Mouse (Mus musculus): ENCODE data around the gene Flt3. TPM values are rescaled to one million over a fixed set of nuclear protein-coding genes. Genes with fewer than 3 reads are reported as not detected.

Flt3 gene
- polyA plus RNA-seq, 2 experiments, result 0.21 to 0.28 TPM

DNA sequence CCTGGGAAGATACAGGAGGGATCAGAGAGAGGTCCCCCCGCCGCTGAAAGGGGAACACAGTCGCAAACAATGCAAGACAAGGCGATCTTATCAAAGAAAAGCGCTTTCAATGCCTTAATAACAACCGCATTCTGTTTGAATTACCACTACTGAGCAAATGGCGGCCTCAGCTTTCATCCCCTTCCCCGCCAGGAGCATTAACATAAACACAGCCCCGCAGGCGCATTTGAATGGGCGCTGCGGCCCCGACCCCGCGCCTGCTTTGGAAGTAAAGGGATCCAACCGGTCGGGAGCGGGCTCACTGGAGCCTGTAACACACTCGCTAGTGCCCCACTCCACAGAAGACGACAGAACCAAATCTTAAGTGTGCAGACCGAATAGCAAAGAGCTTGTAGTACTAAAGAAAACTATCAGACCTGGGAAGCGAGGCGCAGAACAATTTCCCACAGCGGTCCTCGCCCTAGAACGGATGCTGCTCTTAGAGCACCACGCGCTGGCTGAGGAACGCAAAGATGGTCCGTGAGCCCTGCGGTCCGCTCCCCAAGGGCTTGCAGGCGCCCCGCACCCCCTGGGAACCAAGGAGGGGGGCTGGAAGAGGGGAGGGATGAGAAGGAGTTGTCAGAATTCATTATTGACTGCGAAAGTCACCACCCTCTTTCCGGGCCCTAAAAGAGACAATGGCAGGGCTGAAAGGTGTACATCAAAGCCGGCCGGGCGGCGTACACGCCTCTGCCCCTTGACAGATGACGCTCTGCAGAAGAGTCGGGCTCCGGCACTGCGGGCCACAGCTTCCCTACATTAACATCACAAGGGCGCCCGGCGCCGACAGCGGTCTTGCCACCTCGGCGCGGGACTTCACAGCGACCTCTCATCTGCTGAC is 95.8 kb downstream of the Flt3 start:
- DNase-seq (ENCODE audit: low spot score) (no peak), ATAC-seq (ENCODE audit: low FRiP score, low read depth) (no peak)
- Histone ChIP-seq H3K27ac (replicated peaks; ENCODE audit: low read depth, low read length) (no peak overlapping the region), H3K27me3 (ENCODE audit: control insufficient read depth, insufficient read depth, low read length) (peaks cover 100% of the 10 kb centered on the region), H3K4me2 (replicated peaks; ENCODE audit: low read depth, low read length, severe bottlenecking) (no peak overlapping the region), H3K4me1 (ENCODE audit: control insufficient read depth, insufficient read depth, low read length) (peaks cover 14% of the 10 kb centered on the region), H3K4me3 (replicated peaks; ENCODE audit: low read length) (peak overlapping the region; percentile 8; the same call in 1 of the 2 replicates), H3K36me3 (ENCODE audit: control insufficient read depth, insufficient read depth, low read length) (no peaks in the 10 kb centered on the region), H3K9ac (ENCODE audit: low read depth, low read length, severe bottlenecking) (no peak overlapping the region), H3K9me3 (ENCODE audit: control insufficient read depth, low read length) (no peaks in the 10 kb centered on the region)
- no peak for TF ChIP-seq POLR2A (IDR thresholded peaks at IDR 0.05; ENCODE audit: borderline replicate concordance, extremely low read depth, insufficient read depth, insufficient read length)
- WGBS, result under 1% methylated on average over 54 of the region's 54 CpGs

DNA sequence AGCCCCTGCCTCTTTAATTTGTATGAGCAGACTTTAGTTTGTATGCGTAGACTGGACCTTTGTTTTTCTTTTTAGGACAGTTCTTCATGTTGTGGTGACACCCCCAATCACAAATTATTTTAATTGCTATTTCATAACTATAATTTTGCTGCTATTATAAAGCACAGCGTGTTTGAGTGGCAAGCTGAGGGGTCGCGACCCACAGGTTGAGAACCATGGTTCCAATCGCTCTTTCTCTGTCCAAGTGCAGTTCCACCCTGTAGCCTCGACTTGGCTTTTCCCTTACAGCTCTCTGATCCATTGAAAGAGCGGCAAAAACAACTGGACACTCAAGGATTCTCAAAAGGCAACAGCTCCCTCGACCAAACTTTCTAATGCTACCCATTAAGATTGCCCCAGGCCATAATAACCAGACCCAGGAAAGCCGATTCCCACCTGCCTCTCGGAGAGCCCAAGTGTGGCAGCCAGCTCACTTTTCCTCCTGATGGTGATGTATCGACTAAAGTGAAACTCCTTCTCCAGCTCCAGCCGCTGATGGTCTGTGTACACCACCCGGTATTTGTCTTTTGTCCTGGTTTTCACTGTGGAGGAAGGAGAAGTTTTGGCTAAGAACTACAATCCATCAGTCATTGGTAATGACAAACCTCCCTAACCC is 97.4 kb downstream of the Flt3 start:
- Histone ChIP-seq H3K4me2 (replicated peaks; ENCODE audit: low read depth, low read length, severe bottlenecking) (no peak overlapping the region), H3K4me1 (ENCODE audit: control insufficient read depth, insufficient read depth, low read length) (peaks cover 15% of the 10 kb centered on the region), H3K9ac (ENCODE audit: low read depth, low read length, severe bottlenecking) (no peak overlapping the region), H3K36me3 (ENCODE audit: control insufficient read depth, insufficient read depth, low read length) (no peaks in the 10 kb centered on the region), H3K4me3 (replicated peaks; ENCODE audit: low read length) (no peak overlapping the region), H3K9me3 (ENCODE audit: control insufficient read depth, low read length) (no peaks in the 10 kb centered on the region), H3K27me3 (ENCODE audit: control insufficient read depth, insufficient read depth, low read length) (peaks cover 99% of the 10 kb centered on the region), H3K27ac (replicated peaks; ENCODE audit: low read depth, low read length) (no peak overlapping the region)
- TF ChIP-seq POLR2A (IDR thresholded peaks at IDR 0.05; ENCODE audit: borderline replicate concordance, extremely low read depth, insufficient read depth, insufficient read length), result no peak
- DNase-seq (ENCODE audit: low spot score), result no peak
- ATAC-seq (ENCODE audit: low FRiP score, low read depth), result no peak
- 11% methylated on average over 13 of the region's 13 CpGs for WGBS

DNA sequence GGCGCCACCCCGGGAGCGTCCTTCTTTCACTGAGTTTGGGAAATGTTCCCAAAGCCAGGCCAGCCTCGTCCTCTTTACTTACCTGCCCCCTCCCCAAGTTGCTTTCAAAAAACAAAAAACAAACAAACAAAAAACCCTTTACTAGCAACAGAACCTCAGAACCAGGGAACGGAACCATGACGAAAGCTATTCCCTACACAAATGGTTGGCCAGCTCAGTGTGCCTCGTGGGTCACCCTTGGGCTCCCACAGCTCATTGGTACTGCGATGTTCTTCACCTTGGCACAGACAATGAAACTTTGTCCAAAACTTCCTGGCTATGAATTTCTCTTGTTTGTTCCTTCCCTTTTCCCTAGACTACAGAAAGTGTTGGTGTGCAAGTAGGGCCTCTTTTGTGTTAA is 98.1 kb downstream of the Flt3 start:
- Histone ChIP-seq H3K27me3 (ENCODE audit: control insufficient read depth, insufficient read depth, low read length) (peaks cover 99% of the 10 kb centered on the region), H3K4me1 (ENCODE audit: control insufficient read depth, insufficient read depth, low read length) (peaks cover 15% of the 10 kb centered on the region), H3K4me3 (replicated peaks; ENCODE audit: low read length) (no peak overlapping the region), H3K9me3 (ENCODE audit: control insufficient read depth, low read length) (no peaks in the 10 kb centered on the region), H3K27ac (replicated peaks; ENCODE audit: low read depth, low read length) (no peak overlapping the region), H3K9ac (ENCODE audit: low read depth, low read length, severe bottlenecking) (no peak overlapping the region), H3K36me3 (ENCODE audit: control insufficient read depth, insufficient read depth, low read length) (no peaks in the 10 kb centered on the region), H3K4me2 (replicated peaks; ENCODE audit: low read depth, low read length, severe bottlenecking) (no peak overlapping the region)
- no peak for DNase-seq (ENCODE audit: low spot score)
- WGBS, result 20% methylated on average over 8 of the region's 8 CpGs
- TF ChIP-seq POLR2A (IDR thresholded peaks at IDR 0.05; ENCODE audit: borderline replicate concordance, extremely low read depth, insufficient read depth, insufficient read length), result no peak
- no peak for ATAC-seq (ENCODE audit: low FRiP score, low read depth)

DNA sequence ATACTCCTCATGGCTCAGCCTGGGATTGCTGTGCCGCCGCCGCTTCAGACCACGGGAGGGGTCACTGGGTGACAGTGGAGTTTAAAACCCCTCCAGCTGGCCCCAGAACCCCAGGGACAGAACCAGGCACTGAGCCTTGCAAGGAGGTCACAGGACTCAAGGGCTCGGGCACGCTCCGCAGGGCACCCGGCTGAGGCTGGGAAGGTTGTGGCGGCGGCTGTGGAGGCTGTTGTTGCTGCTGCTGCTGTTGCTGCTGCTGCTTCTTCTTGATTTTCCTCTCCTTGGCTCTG is 98.6 kb downstream of the Flt3 start:
- TF ChIP-seq POLR2A (IDR thresholded peaks at IDR 0.05; ENCODE audit: borderline replicate concordance, extremely low read depth, insufficient read depth, insufficient read length), result no peak
- 9% methylated on average over 10 of the region's 10 CpGs for WGBS
- no peak for ATAC-seq (ENCODE audit: low FRiP score, low read depth)
- H3K27ac ChIP-seq (replicated peaks; ENCODE audit: low read depth, low read length), result no peak overlapping the region
- H3K4me3 ChIP-seq (replicated peaks; ENCODE audit: low read length), result no peak overlapping the region
- no peak overlapping the region for H3K9ac ChIP-seq (ENCODE audit: low read depth, low read length, severe bottlenecking)
- no peaks in the 10 kb centered on the region for H3K9me3 ChIP-seq (ENCODE audit: control insufficient read depth, low read length)
- H3K27me3 ChIP-seq (ENCODE audit: control insufficient read depth, insufficient read depth, low read length), result peaks cover 99% of the 10 kb centered on the region
- H3K4me2 ChIP-seq (replicated peaks; ENCODE audit: low read depth, low read length, severe bottlenecking), result no peak overlapping the region
- peaks cover 15% of the 10 kb centered on the region for H3K4me1 ChIP-seq (ENCODE audit: control insufficient read depth, insufficient read depth, low read length)
- H3K36me3 ChIP-seq (ENCODE audit: control insufficient read depth, insufficient read depth, low read length), result no peaks in the 10 kb centered on the region
- DNase-seq (ENCODE audit: low spot score), result no peak

DNA sequence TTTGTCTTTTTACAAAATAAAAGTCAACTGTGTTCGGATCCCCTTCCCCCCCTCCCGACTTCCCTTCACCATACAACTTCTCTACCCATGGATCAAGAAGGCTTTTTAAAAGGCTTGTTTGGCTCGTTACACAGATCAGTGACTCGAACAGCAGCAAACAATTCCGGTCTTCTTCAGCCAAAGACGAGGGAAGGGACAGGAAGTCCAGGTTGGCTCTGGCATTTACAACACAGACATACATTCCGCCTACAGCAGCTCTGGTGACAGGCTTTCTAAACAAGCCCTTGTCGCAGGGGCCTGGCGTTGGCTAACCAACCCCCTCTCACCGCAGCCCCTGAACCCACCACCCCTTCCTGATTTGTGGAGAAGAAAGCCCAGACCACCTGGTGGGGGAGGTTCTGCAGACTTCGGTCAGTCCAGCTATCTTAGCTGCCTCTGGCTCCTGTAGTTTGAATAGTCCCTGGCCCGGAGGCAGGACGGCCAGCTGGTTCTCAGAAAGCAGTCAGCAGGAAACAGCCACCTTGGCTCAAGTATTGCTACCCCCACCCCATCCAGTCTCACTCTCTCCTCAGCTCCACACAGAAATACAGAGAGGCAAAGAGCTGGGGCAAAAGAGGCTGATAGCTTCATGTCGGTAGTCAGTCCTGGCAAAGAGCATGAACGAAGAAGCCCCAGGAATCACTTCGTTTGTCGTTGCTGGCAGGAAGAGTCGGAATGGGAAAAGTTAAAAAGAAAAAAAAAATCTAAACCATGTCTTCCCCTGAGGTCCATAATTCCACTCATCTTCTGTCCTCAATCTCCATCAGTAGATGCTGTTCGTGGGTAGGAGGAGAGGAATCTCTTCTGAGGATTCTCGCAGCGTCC is 99.1 kb downstream of the Flt3 start:
- ATAC-seq (ENCODE audit: low FRiP score, low read depth) (no peak), DNase-seq (ENCODE audit: low spot score) (no peak)
- H3K36me3 ChIP-seq (ENCODE audit: control insufficient read depth, insufficient read depth, low read length), result no peaks in the 10 kb centered on the region
- WGBS, result 6% methylated on average over 21 of the region's 21 CpGs
- no peak overlapping the region for H3K4me3 ChIP-seq (replicated peaks; ENCODE audit: low read length)
- H3K4me1 ChIP-seq (ENCODE audit: control insufficient read depth, insufficient read depth, low read length), result peaks cover 10% of the 10 kb centered on the region; the same call in 1 of the 2 replicates
- H3K9me3 ChIP-seq (ENCODE audit: control insufficient read depth, low read length), result no peaks in the 10 kb centered on the region
- H3K9ac ChIP-seq (ENCODE audit: low read depth, low read length, severe bottlenecking), result no peak overlapping the region
- TF ChIP-seq POLR2A (IDR thresholded peaks at IDR 0.05; ENCODE audit: borderline replicate concordance, extremely low read depth, insufficient read depth, insufficient read length), result no peak
- no peak overlapping the region for H3K4me2 ChIP-seq (replicated peaks; ENCODE audit: low read depth, low read length, severe bottlenecking)
- no peak overlapping the region for H3K27ac ChIP-seq (replicated peaks; ENCODE audit: low read depth, low read length)
- H3K27me3 ChIP-seq (ENCODE audit: control insufficient read depth, insufficient read depth, low read length), result peaks cover 93% of the 10 kb centered on the region

Data from limb, embryonic 14.5 days (tissue).